Mouse (Mus musculus) kidney, embryonic 14.5 days (tissue): Measurements from ENCODE around the gene Srprb. TPM values are rescaled to one million over a fixed set of nuclear protein-coding genes. Genes with fewer than 3 reads are reported as not detected.

ENCODE experiments used
- ATAC-seq: fragments of 200-750 bp; cut with Nextera tagmentation; 2 replicates; pipeline ENCODE4 v1.8.0; 2017; ENCODE audit warnings: moderate number of reproducible peaks, mild to moderate bottlenecking, moderate TSS enrichment, moderate library complexity; ENCODE audit not compliant: low FRiP score, low TSS enrichment
- H3K27ac ChIP-seq: fragments of 300-500 bp; sonication (generic); 2 replicates; pipeline ENCODE4 v1.5.1; 2014; ENCODE audit warnings: low read depth, mild to moderate bottlenecking, low read length, moderate library complexity, mixed read lengths
- H3K27me3 ChIP-seq: fragments of 300-500 bp; sonication (generic); 2 replicates; pipeline ENCODE4 v1.6.1; 2014; ENCODE audit warnings: mild to moderate bottlenecking, low read length; ENCODE audit not compliant: control insufficient read depth, insufficient read depth
- H3K36me3 ChIP-seq: fragments of 300-500 bp; sonication (generic); 2 replicates; pipeline ENCODE4 v1.6.1; 2014; ENCODE audit warnings: low read length, mixed read lengths; ENCODE audit not compliant: control insufficient read depth, insufficient read depth
- H3K4me1 ChIP-seq: fragments of 300-500 bp; sonication (generic); 2 replicates; pipeline ENCODE4 v1.6.1; 2014; ENCODE audit warnings: low read length, mixed read lengths; ENCODE audit not compliant: control insufficient read depth, insufficient read depth
- H3K4me2 ChIP-seq: fragments of 300-500 bp; sonication (generic); replicated peaks from 2 replicates; pipeline ENCODE4 v1.6.1; 2014; ENCODE audit warnings: low read depth, mild to moderate bottlenecking, low read length
- H3K4me3 ChIP-seq: fragments of 300-500 bp; sonication (generic); 2 replicates; pipeline ENCODE4 v1.5.1; 2014; ENCODE audit warnings: mild to moderate bottlenecking, low read length
- H3K9ac ChIP-seq: fragments of 300-500 bp; sonication (generic); 2 replicates; pipeline ENCODE4 v1.6.1; 2014; ENCODE audit warnings: low read depth, mild to moderate bottlenecking, low read length, moderate library complexity
- H3K9me3 ChIP-seq: fragments of 300-500 bp; sonication (generic); 2 replicates; pipeline ENCODE4 v1.6.1; 2016; ENCODE audit warnings: low read length; ENCODE audit not compliant: control insufficient read depth
- WGBS: fragments of 180-500 bp; shearing (Covaris S2); extraction: QIAGEN DNeasy Blood & Tissue Kit; methylation state at CpG from one replicate; pipeline ENCODE4 v1.1.7; 2014; 5-methylcytosine and 5-hydroxymethylcytosine counted together
- polyA plus RNA-seq: library from polyadenylated mRNA; unstranded; fragments of >200 nt; fragmentation: Nextera tagmentation; extraction: Ambion mirVana; gene quantifications from 2 replicates; pipeline ENCODE4 v1.2.1, GENCODE M21; 2014

Srprb gene
- polyA plus RNA-seq, 1 experiment from 2014 or later = 63.6 TPM

GRCm38 (mm10) chr9:103184855-103185254 is 17.1 kb downstream of the Srprb start:
- H3K9me3 ChIP-seq = no peaks in the 10 kb centered on the region
- no peak overlapping the region for H3K27ac ChIP-seq
- ATAC-seq = no peak
- H3K4me3 ChIP-seq = no peak overlapping the region
- peaks cover 16% of the 10 kb centered on the region for H3K36me3 ChIP-seq
- 71% methylated on average over 4 of the region's 4 CpGs for WGBS
- no peak overlapping the region for H3K9ac ChIP-seq
- H3K4me1 ChIP-seq = no peaks in the 10 kb centered on the region
- no peaks in the 10 kb centered on the region for H3K27me3 ChIP-seq
- no peak overlapping the region for H3K4me2 ChIP-seq

DNA sequence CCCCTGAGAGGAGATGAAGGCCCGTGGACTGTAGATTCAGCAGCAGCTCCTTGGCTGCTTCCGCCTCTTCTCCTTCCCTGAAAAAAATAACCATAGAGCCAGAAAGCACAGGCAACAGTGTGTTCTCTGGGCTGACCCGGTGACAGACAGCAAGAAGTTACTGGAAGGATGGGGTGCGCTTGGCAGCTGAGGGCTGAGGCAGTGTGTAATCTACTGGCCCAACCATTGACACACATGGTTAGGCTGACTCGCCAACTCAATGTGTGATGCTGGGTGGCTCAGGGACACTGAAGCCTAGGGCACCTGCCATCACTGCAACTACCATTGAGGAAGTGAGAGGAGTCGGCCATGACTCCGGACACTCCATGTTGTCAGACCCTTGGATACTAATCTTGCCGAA is 20.1 kb downstream of the Srprb start:
- no peak overlapping the region for H3K27ac ChIP-seq
- H3K4me3 ChIP-seq = no peak overlapping the region
- WGBS = 88% methylated on average over 8 of the region's 8 CpGs

GRCm38 (mm10) chr9:103180807-103181565 is 21.0 kb downstream of the Srprb start:
- Histone ChIP-seq H3K9me3 (no peaks in the 10 kb centered on the region), H3K4me1 (no peaks in the 10 kb centered on the region), H3K4me3 (peak overlapping the region; percentile 47), H3K36me3 (no peaks in the 10 kb centered on the region), H3K27me3 (no peaks in the 10 kb centered on the region), H3K27ac (0 out of 2 replicates have a peak overlapping the region, but pooled peaks have one; percentile 30), H3K9ac (peak overlapping the region; percentile 63), H3K4me2 (peak overlapping the region; percentile 68)
- ATAC-seq = peak; percentile 92
- WGBS = 2% methylated on average over 20 of the region's 20 CpGs

More for the DNA sequence above, 20.1 kb downstream of the Srprb start:
- no peak for ATAC-seq
- Histone ChIP-seq H3K9me3 (no peaks in the 10 kb centered on the region), H3K36me3 (no peaks in the 10 kb centered on the region), H3K4me1 (no peaks in the 10 kb centered on the region), H3K4me2 (no peak overlapping the region), H3K9ac (no peak overlapping the region), H3K27me3 (no peaks in the 10 kb centered on the region)

DNA sequence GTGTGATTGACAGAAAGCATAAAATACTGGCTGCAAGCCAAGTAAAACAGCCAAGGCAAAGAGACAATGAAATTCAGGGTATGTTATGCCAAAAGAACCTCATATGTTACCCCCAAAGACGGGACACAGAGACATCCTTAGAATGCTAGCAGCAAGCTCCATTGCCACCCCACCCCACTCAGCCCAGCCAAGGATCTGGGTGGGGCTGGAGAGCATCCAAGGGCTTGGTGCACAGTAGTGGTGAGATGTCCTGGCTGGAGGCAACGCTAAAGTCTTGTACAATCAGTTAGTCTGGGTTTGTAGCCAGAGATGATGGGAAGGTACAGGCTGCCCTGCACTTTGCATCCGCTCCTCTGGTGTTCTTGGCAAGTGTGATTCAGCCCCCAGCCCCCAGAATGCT is 21.6 kb downstream of the Srprb start:
- no peaks in the 10 kb centered on the region for H3K27me3 ChIP-seq
- H3K27ac ChIP-seq = no peak overlapping the region
- WGBS = 72% methylated on average over 3 of the region's 3 CpGs
- no peaks in the 10 kb centered on the region for H3K9me3 ChIP-seq
- ATAC-seq = peak; percentile 17
- H3K9ac ChIP-seq = peak overlapping the region; percentile 63
- H3K36me3 ChIP-seq = no peaks in the 10 kb centered on the region
- H3K4me2 ChIP-seq = peak overlapping the region; percentile 68
- H3K4me1 ChIP-seq = no peaks in the 10 kb centered on the region
- peak overlapping the region; percentile 47 for H3K4me3 ChIP-seq

GRCm38 (mm10) chr9:103175692-103176091 is 26.2 kb downstream of the Srprb start:
- no peak for ATAC-seq

DNA sequence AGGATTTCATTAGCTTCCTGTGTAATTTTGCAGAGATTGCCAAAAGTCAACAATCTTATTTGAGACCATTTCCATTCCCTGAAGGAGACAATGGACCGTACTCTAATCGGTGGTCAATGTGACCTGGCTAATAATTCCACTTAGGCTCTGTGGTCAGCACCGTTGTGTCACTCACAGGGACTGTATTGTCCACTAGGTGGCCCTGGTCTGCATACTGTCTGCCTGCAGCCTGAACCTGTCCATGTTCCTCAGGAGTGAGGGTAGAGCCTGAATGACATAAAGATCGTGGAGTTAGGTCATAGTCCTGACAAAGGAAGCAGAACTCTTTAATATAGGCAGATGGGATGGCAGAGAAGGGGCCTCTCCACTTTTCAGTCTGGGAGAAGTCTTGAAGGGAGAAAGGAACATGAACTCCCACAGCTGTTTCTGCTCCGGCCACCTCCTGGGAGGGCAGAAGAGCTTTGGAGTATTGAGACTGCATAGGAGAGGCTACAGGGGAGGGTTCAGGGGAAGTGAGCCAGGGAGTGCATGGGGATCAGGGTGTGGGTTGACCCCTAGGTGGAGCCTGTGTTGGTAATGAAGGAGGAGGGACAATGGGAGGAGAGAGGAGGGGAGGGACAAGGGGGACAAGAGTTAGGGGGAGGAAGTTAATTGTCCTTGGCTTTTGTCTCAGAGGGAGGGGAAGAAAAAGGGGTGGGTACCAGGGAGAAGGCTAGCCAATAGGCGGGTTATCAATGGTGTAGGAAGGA is 27.0 kb downstream of the Srprb start:
- no peaks in the 10 kb centered on the region for H3K4me1 ChIP-seq
- no peaks in the 10 kb centered on the region for H3K27me3 ChIP-seq
- no peak overlapping the region for H3K4me3 ChIP-seq
- WGBS = 49% methylated on average over 6 of the region's 6 CpGs
- H3K9ac ChIP-seq = no peak overlapping the region
- no peaks in the 10 kb centered on the region for H3K36me3 ChIP-seq
- ATAC-seq = peak; percentile 48; the same call in 1 of the 2 replicates
- H3K27ac ChIP-seq = no peak overlapping the region
- H3K9me3 ChIP-seq = no peaks in the 10 kb centered on the region
- H3K4me2 ChIP-seq = no peak overlapping the region

More at GRCm38 (mm10) chr9:103175692-103176091, 26.2 kb downstream of the Srprb start:
- H3K9ac ChIP-seq = no peak overlapping the region
- no peaks in the 10 kb centered on the region for H3K4me1 ChIP-seq
- no peak overlapping the region for H3K4me3 ChIP-seq
- H3K4me2 ChIP-seq = no peak overlapping the region
- no peaks in the 10 kb centered on the region for H3K27me3 ChIP-seq
- no peaks in the 10 kb centered on the region for H3K36me3 ChIP-seq
- no peaks in the 10 kb centered on the region for H3K9me3 ChIP-seq
- 95% methylated on average over 7 of the region's 7 CpGs for WGBS
- H3K27ac ChIP-seq = no peak overlapping the region

DNA sequence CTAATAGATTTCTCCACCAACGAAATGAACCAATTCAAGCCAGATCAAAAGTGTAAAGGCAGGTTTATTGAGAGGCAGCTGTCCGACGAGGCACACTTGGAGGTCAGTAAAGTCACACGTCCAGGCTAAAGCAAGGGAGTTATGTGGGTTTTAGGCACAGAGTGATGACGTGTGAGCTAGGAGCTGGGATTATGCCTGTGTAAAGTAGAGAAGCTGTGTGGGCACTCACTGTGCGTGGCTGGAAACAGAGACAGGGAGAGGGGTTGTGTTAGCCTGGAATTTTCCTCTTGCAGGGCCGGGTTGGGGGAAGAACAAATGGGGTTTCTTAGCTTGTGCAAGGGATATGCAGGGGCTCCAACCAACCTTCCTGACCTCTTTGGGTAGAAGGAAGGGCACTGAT is 33.2 kb downstream of the Srprb start:
- H3K27me3 ChIP-seq = no peaks in the 10 kb centered on the region
- H3K4me3 ChIP-seq = no peak overlapping the region
- no peak overlapping the region for H3K9ac ChIP-seq
- 47% methylated on average over 7 of the region's 7 CpGs for WGBS
- ATAC-seq = no peak
- no peaks in the 10 kb centered on the region for H3K4me1 ChIP-seq
- H3K27ac ChIP-seq = no peak overlapping the region
- no peak overlapping the region for H3K4me2 ChIP-seq
- H3K9me3 ChIP-seq = no peaks in the 10 kb centered on the region
- H3K36me3 ChIP-seq = no peaks in the 10 kb centered on the region

DNA sequence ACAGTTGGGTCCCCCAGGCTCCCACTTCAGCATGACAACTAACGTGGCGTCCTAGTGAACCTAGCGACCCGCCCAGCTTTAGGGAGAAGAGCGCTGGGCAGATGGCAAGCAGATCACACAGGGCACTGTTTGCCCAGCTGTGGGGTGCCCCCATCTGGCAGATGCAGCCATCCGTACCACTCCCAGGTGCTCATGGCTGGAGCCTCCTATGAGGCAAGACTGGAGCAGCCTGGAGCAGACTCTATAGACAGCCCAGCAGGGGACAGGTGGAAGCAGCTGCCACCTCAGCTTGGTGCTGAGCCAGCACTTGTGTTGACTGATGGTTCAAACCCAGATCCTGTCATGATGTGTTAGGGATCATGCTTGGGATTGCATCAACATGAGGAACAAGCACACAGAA is 33.9 kb downstream of the Srprb start:
- H3K36me3 ChIP-seq = no peaks in the 10 kb centered on the region
- no peak overlapping the region for H3K4me2 ChIP-seq
- no peaks in the 10 kb centered on the region for H3K9me3 ChIP-seq
- WGBS = 73% methylated on average over 6 of the region's 6 CpGs
- H3K27me3 ChIP-seq = no peaks in the 10 kb centered on the region
- ATAC-seq = peak; percentile 50; the same call in 1 of the 2 replicates
- no peak overlapping the region for H3K27ac ChIP-seq
- no peak overlapping the region for H3K4me3 ChIP-seq
- no peak overlapping the region for H3K9ac ChIP-seq
- H3K4me1 ChIP-seq = no peaks in the 10 kb centered on the region

- no peak overlapping the region for H3K9ac ChIP-seq
- no peak overlapping the region for H3K27ac ChIP-seq
- H3K9me3 ChIP-seq = no peaks in the 10 kb centered on the region
- H3K4me3 ChIP-seq = no peak overlapping the region
- H3K4me2 ChIP-seq = no peak overlapping the region
- H3K27me3 ChIP-seq = no peaks in the 10 kb centered on the region
- 75% methylated on average over 15 of the region's 15 CpGs for WGBS
- ATAC-seq = no peak
- no peaks in the 10 kb centered on the region for H3K4me1 ChIP-seq
- H3K36me3 ChIP-seq = no peaks in the 10 kb centered on the region
These were observed 38.1 kb downstream of the Srprb start for GRCm38 (mm10) chr9:103163806-103164205.
